Mouse (Mus musculus): ENCODE data around the gene Klhdc9.

DNA sequence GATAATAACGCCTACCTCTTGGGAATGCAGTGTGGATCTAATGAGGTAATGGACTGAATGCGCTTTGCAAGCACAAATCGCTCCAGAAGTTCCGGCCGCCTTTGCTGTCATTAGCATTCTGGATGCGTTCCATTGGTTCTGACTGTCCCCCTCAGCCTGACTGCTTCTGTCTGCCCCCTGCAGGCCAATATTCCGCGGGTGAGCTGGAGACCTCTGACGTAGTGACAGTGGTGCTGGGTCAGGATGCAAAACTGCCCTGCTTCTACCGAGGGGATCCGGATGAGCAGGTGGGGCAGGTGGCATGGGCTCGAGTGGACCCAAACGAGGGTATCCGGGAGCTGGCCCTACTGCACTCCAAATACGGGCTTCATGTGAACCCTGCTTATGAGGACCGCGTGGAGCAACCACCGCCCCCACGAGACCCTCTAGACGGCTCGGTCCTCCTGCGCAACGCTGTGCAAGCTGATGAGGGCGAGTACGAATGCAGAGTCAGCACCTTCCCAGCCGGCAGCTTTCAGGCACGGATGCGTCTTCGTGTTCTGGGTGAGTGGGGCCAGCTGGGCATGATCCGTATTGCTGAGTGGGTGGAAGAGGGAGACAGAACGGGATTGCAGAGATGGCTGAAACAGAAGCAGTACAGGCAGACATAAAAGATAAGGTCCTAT is 19.5 kb upstream of the Klhdc9 start:
- peak; percentile 69 for TF ChIP-seq CTCF (conservative IDR thresholded peaks at IDR 0.05; ENCODE audit: low read length)
- no peak for TF ChIP-seq NANOG (IDR thresholded peaks at IDR 0.05; ENCODE audit: borderline replicate concordance, low read length)
- no peak for TF ChIP-seq POU5F1 (IDR thresholded peaks at IDR 0.05; ENCODE audit: borderline replicate concordance, low read length)

All from E14TG2a.4 (cell line).